Mouse (Mus musculus): ENCODE measurements at regions not wholly inside any gene's neighbourhood (a gene's known extent, or its start where the extent isn't known, plus 50 kb on each side); places are given as distances from the start of the nearest gene placed in this dataset.

GRCm38 (mm10) chr8:26563151-26563550, 414.0 kb upstream of the Zfp703 start:
- WGBS = 73% methylated on average over 2 of the region's 2 CpGs

GRCm38 (mm10) chr8:26564254-26564653, 412.9 kb upstream of the Zfp703 start:
- Histone ChIP-seq H3K4me3 (ENCODE audit: low read depth, low read length) (no peak overlapping the region), H3K27ac (ENCODE audit: low read depth, low read length) (no peak overlapping the region), H3K4me2 (no peak overlapping the region), H3K9me3 (ENCODE audit: control insufficient read depth, low read length) (no peaks in the 10 kb centered on the region), H3K9ac (ENCODE audit: low read depth, low read length) (no peak overlapping the region), H3K4me1 (replicated peaks; ENCODE audit: control insufficient read depth, insufficient read depth, low read length) (no peaks in the 10 kb centered on the region; the same call in 1 of the 2 replicates), H3K36me3 (ENCODE audit: control insufficient read depth, insufficient read depth, low read length) (no peaks in the 10 kb centered on the region), H3K27me3 (replicated peaks; ENCODE audit: control insufficient read depth, insufficient read depth, low read length) (no peaks in the 10 kb centered on the region)
- DNase-seq (ENCODE audit: low spot score) (no peak), ATAC-seq (replicated peaks; ENCODE audit: low FRiP score) (no peak)
- 77% methylated on average over 2 of the region's 2 CpGs for WGBS

More at GRCm38 (mm10) chr8:26563151-26563550, 414.0 kb upstream of the Zfp703 start:
- Histone ChIP-seq H3K36me3 (ENCODE audit: control insufficient read depth, insufficient read depth, low read length) (no peaks in the 10 kb centered on the region), H3K27me3 (replicated peaks; ENCODE audit: control insufficient read depth, insufficient read depth, low read length) (no peaks in the 10 kb centered on the region), H3K9ac (ENCODE audit: low read depth, low read length) (no peak overlapping the region), H3K4me3 (ENCODE audit: low read depth, low read length) (no peak overlapping the region), H3K4me1 (replicated peaks; ENCODE audit: control insufficient read depth, insufficient read depth, low read length) (no peaks in the 10 kb centered on the region; the same call in 1 of the 2 replicates), H3K4me2 (no peak overlapping the region), H3K27ac (ENCODE audit: low read depth, low read length) (no peak overlapping the region), H3K9me3 (ENCODE audit: control insufficient read depth, low read length) (no peaks in the 10 kb centered on the region)
- DNase-seq (ENCODE audit: low spot score) = no peak
- no peak for ATAC-seq (replicated peaks; ENCODE audit: low FRiP score)

GRCm38 (mm10) chr8:26568423-26569060, 408.6 kb upstream of the Zfp703 start:
- ATAC-seq (replicated peaks; ENCODE audit: low FRiP score) = no peak

GRCm38 (mm10) chr8:26588841-26589240, 388.3 kb upstream of the Zfp703 start:
- H3K36me3 ChIP-seq (ENCODE audit: control insufficient read depth, insufficient read depth, low read length) = no peaks in the 10 kb centered on the region
- H3K27ac ChIP-seq (ENCODE audit: low read depth, low read length) = no peak overlapping the region
- 52% methylated on average over 1 of the region's 1 CpGs for WGBS
- H3K4me2 ChIP-seq = no peak overlapping the region
- no peaks in the 10 kb centered on the region for H3K27me3 ChIP-seq (replicated peaks; ENCODE audit: control insufficient read depth, insufficient read depth, low read length)
- no peaks in the 10 kb centered on the region for H3K4me1 ChIP-seq (replicated peaks; ENCODE audit: control insufficient read depth, insufficient read depth, low read length)
- DNase-seq (ENCODE audit: low spot score) = no peak
- no peak overlapping the region for H3K4me3 ChIP-seq (ENCODE audit: low read depth, low read length)
- ATAC-seq (replicated peaks; ENCODE audit: low FRiP score) = no peak
- H3K9ac ChIP-seq (ENCODE audit: low read depth, low read length) = no peak overlapping the region
- no peaks in the 10 kb centered on the region for H3K9me3 ChIP-seq (ENCODE audit: control insufficient read depth, low read length)

More at GRCm38 (mm10) chr8:26568423-26569060, 408.6 kb upstream of the Zfp703 start:
- no peaks in the 10 kb centered on the region for H3K36me3 ChIP-seq (ENCODE audit: control insufficient read depth, insufficient read depth, low read length)
- H3K27ac ChIP-seq (ENCODE audit: low read depth, low read length) = no peak overlapping the region
- no peak for DNase-seq (ENCODE audit: low spot score)
- H3K4me3 ChIP-seq (ENCODE audit: low read depth, low read length) = no peak overlapping the region
- no peaks in the 10 kb centered on the region for H3K9me3 ChIP-seq (ENCODE audit: control insufficient read depth, low read length)
- H3K27me3 ChIP-seq (replicated peaks; ENCODE audit: control insufficient read depth, insufficient read depth, low read length) = no peaks in the 10 kb centered on the region
- no peak overlapping the region for H3K4me2 ChIP-seq
- 65% methylated on average over 15 of the region's 15 CpGs for WGBS
- no peak overlapping the region for H3K9ac ChIP-seq (ENCODE audit: low read depth, low read length)
- no peaks in the 10 kb centered on the region for H3K4me1 ChIP-seq (replicated peaks; ENCODE audit: control insufficient read depth, insufficient read depth, low read length)

- ATAC-seq (replicated peaks; ENCODE audit: low FRiP score) = no peak
- no peaks in the 10 kb centered on the region for H3K4me1 ChIP-seq (replicated peaks; ENCODE audit: control insufficient read depth, insufficient read depth, low read length)
- H3K9me3 ChIP-seq (ENCODE audit: control insufficient read depth, low read length) = no peaks in the 10 kb centered on the region
- no peak overlapping the region for H3K27ac ChIP-seq (ENCODE audit: low read depth, low read length)
- no peak overlapping the region for H3K4me2 ChIP-seq
- no peak overlapping the region for H3K4me3 ChIP-seq (ENCODE audit: low read depth, low read length)
- H3K27me3 ChIP-seq (replicated peaks; ENCODE audit: control insufficient read depth, insufficient read depth, low read length) = no peaks in the 10 kb centered on the region
- no peak overlapping the region for H3K9ac ChIP-seq (ENCODE audit: low read depth, low read length)
- DNase-seq (ENCODE audit: low spot score) = no peak
- no peaks in the 10 kb centered on the region for H3K36me3 ChIP-seq (ENCODE audit: control insufficient read depth, insufficient read depth, low read length)
- WGBS = 76% methylated on average over 2 of the region's 2 CpGs
Observed at GRCm38 (mm10) chr8:26590591-26591212, 386.4 kb upstream of the Zfp703 start.

GRCm38 (mm10) chr8:26591266-26591665, 385.9 kb upstream of the Zfp703 start:
- no peak overlapping the region for H3K4me3 ChIP-seq (ENCODE audit: low read depth, low read length)
- WGBS = 51% methylated on average over 3 of the region's 3 CpGs
- no peaks in the 10 kb centered on the region for H3K9me3 ChIP-seq (ENCODE audit: control insufficient read depth, low read length)
- H3K9ac ChIP-seq (ENCODE audit: low read depth, low read length) = no peak overlapping the region
- ATAC-seq (replicated peaks; ENCODE audit: low FRiP score) = no peak
- H3K4me2 ChIP-seq = no peak overlapping the region
- DNase-seq (ENCODE audit: low spot score) = no peak
- no peaks in the 10 kb centered on the region for H3K4me1 ChIP-seq (replicated peaks; ENCODE audit: control insufficient read depth, insufficient read depth, low read length)
- H3K27me3 ChIP-seq (replicated peaks; ENCODE audit: control insufficient read depth, insufficient read depth, low read length) = no peaks in the 10 kb centered on the region
- H3K27ac ChIP-seq (ENCODE audit: low read depth, low read length) = no peak overlapping the region
- H3K36me3 ChIP-seq (ENCODE audit: control insufficient read depth, insufficient read depth, low read length) = no peaks in the 10 kb centered on the region

GRCm38 (mm10) chr8:26593536-26594368, 383.4 kb upstream of the Zfp703 start:
- Histone ChIP-seq H3K4me3 (ENCODE audit: low read depth, low read length) (no peak overlapping the region), H3K9me3 (ENCODE audit: control insufficient read depth, low read length) (no peaks in the 10 kb centered on the region), H3K36me3 (ENCODE audit: control insufficient read depth, insufficient read depth, low read length) (no peaks in the 10 kb centered on the region), H3K27me3 (replicated peaks; ENCODE audit: control insufficient read depth, insufficient read depth, low read length) (no peaks in the 10 kb centered on the region), H3K4me2 (no peak overlapping the region), H3K27ac (ENCODE audit: low read depth, low read length) (no peak overlapping the region), H3K9ac (ENCODE audit: low read depth, low read length) (no peak overlapping the region), H3K4me1 (replicated peaks; ENCODE audit: control insufficient read depth, insufficient read depth, low read length) (no peaks in the 10 kb centered on the region)
- DNase-seq (ENCODE audit: low spot score) (no peak), ATAC-seq (replicated peaks; ENCODE audit: low FRiP score) (no peak)
- WGBS = 58% methylated on average over 5 of the region's 5 CpGs

GRCm38 (mm10) chr8:26594369-26594920, 382.7 kb upstream of the Zfp703 start:
- no peak for ATAC-seq (replicated peaks; ENCODE audit: low FRiP score)
- no peak overlapping the region for H3K27ac ChIP-seq (ENCODE audit: low read depth, low read length)
- no peak overlapping the region for H3K4me2 ChIP-seq
- H3K4me1 ChIP-seq (replicated peaks; ENCODE audit: control insufficient read depth, insufficient read depth, low read length) = no peaks in the 10 kb centered on the region
- no peaks in the 10 kb centered on the region for H3K27me3 ChIP-seq (replicated peaks; ENCODE audit: control insufficient read depth, insufficient read depth, low read length)
- no peak overlapping the region for H3K4me3 ChIP-seq (ENCODE audit: low read depth, low read length)
- DNase-seq (ENCODE audit: low spot score) = no peak
- no peak overlapping the region for H3K9ac ChIP-seq (ENCODE audit: low read depth, low read length)
- 69% methylated on average over 11 of the region's 11 CpGs for WGBS
- H3K36me3 ChIP-seq (ENCODE audit: control insufficient read depth, insufficient read depth, low read length) = no peaks in the 10 kb centered on the region
- no peaks in the 10 kb centered on the region for H3K9me3 ChIP-seq (ENCODE audit: control insufficient read depth, low read length)
